Mouse (Mus musculus) MEL (cell line): Measurements from ENCODE around the gene Olfr381. TPM values are rescaled to one million over a fixed set of nuclear protein-coding genes. Genes with fewer than 3 reads are reported as not detected.
"Not testable (repeated sequence)": the region's sequence is repeated elsewhere in the genome, so short reads cannot be mapped to it uniquely, and the experiment has no call there.

Experiments
- DNase-seq: peaks from one replicate; pipeline ENCODE4 v3.0.0; 2011; ENCODE audit warnings: low read depth, low spot score
- H3K27ac ChIP-seq: 2 replicates; pipeline ENCODE4 v1.5.1; 2012; ENCODE audit warnings: low read depth, mild to moderate bottlenecking, control low read depth, low read length, moderate library complexity; ENCODE audit not compliant: control insufficient read depth
- H3K27me3 ChIP-seq, 2 experiments: fragments of 150-350 bp in 1 of 2; sonication (generic) in 1 of 2; 2 replicates each; pipeline ENCODE4 v1.6.1; 2012; ENCODE audit warnings: low read length in 2 of 2, mild to moderate bottlenecking in 2 of 2, improper control_type of control experiment in 1 of 2, moderate library complexity in 1 of 2; ENCODE audit not compliant: insufficient read depth in 2 of 2, control insufficient read depth in 1 of 2
- H3K36me3 ChIP-seq, 2 experiments: 2 replicates each; pipeline ENCODE4 v1.6.1; 2012 to 2014; ENCODE audit warnings: low read length in 2 of 2, improper control_type of control experiment in 1 of 2, inconsistent platforms in 1 of 2, mild to moderate bottlenecking in 1 of 2; ENCODE audit not compliant: insufficient read depth in 2 of 2, control insufficient read depth in 1 of 2
- H3K4me1 ChIP-seq, 2 experiments: fragments of 150-350 bp in 1 of 2; sonication (generic) in 1 of 2; 2 replicates each; pipeline ENCODE4 v1.6.1; 2012; ENCODE audit warnings: low read length in 2 of 2, improper control_type of control experiment in 1 of 2, mild to moderate bottlenecking in 1 of 2; ENCODE audit not compliant: insufficient read depth in 2 of 2, control insufficient read depth in 1 of 2
- H3K4me3 ChIP-seq, 2 experiments: fragments of 150-350 bp in 1 of 2; sonication (generic) in 1 of 2; 2 replicates each; pipeline ENCODE4 v1.5.1; 2012; ENCODE audit warnings: low read depth in 2 of 2, low read length in 2 of 2, mild to moderate bottlenecking in 2 of 2, moderate library complexity in 2 of 2, control low read depth in 1 of 2, improper control_type of control experiment in 1 of 2; ENCODE audit not compliant: control insufficient read depth in 1 of 2, insufficient read depth in 1 of 2
- H3K79me2 ChIP-seq: 2 replicates; pipeline ENCODE4 v1.6.1; 2012; ENCODE audit warnings: mild to moderate bottlenecking, low read length, moderate library complexity; ENCODE audit not compliant: control insufficient read depth, poor library complexity, insufficient read depth
- H3K9ac ChIP-seq: 2 replicates; pipeline ENCODE4 v1.6.1; 2012; ENCODE audit warnings: low read depth, mild to moderate bottlenecking, control low read depth, low read length, moderate library complexity; ENCODE audit not compliant: control insufficient read depth, poor library complexity, severe bottlenecking
- H3K9me3 ChIP-seq: fragments of 150-350 bp; sonication (generic); replicated peaks from 2 replicates; pipeline ENCODE4 v1.6.1; 2012; ENCODE audit warnings: mild to moderate bottlenecking, low read length, improper control_type of control experiment, moderate library complexity; ENCODE audit not compliant: insufficient read depth
- BHLHE40 ChIP-seq: IDR thresholded peaks from 2 replicates; pipeline ENCODE4 v1.6.1; 2012; ENCODE audit warnings: low read depth, mild to moderate bottlenecking, inconsistent platforms, low read length, improper control_type of control experiment, borderline replicate concordance
- CTCF ChIP-seq, 3 experiments: IDR thresholded peaks in 2 of 3; conservative IDR thresholded peaks in 1 of 3; 2 replicates each; pipeline ENCODE4 v1.5.1; 2011 to 2012; ENCODE audit warnings: low read length in 3 of 3, low read depth in 2 of 3, mild to moderate bottlenecking in 2 of 3, improper control_type of control experiment in 1 of 3, inconsistent platforms in 1 of 3, mixed read lengths in 1 of 3, moderate library complexity in 1 of 3; ENCODE audit not compliant: control insufficient read depth in 1 of 3, insufficient read depth in 1 of 3, poor library complexity in 1 of 3, severe bottlenecking in 1 of 3
- ELF1 ChIP-seq: IDR thresholded peaks from 2 replicates; pipeline ENCODE4 v1.6.1; 2014; ENCODE audit warnings: low read depth, mild to moderate bottlenecking, inconsistent platforms, low read length, improper control_type of control experiment, moderate library complexity
- HCFC1 ChIP-seq: IDR thresholded peaks from 2 replicates; pipeline ENCODE4 v1.6.1; 2012; ENCODE audit warnings: low read depth, mild to moderate bottlenecking, inconsistent platforms, low read length, improper control_type of control experiment, moderate library complexity
- JUND ChIP-seq: IDR thresholded peaks from 2 replicates; pipeline ENCODE4 v1.6.1; 2011; ENCODE audit warnings: low read depth, mild to moderate bottlenecking, improper control_type of control experiment, low read length
- MAFK ChIP-seq: IDR thresholded peaks from 2 replicates; pipeline ENCODE4 v1.6.1; 2011; ENCODE audit warnings: low read depth, mild to moderate bottlenecking, low read length, improper control_type of control experiment, borderline replicate concordance
- MXI1 ChIP-seq: IDR thresholded peaks from 2 replicates; pipeline ENCODE4 v1.6.1; 2011; ENCODE audit warnings: mild to moderate bottlenecking, low read depth, low read length, improper control_type of control experiment
- MYC ChIP-seq: IDR thresholded peaks from 2 replicates; pipeline ENCODE4 v1.6.1; 2011; ENCODE audit warnings: low read depth, mild to moderate bottlenecking, low read length, improper control_type of control experiment, moderate library complexity
- POLR2AphosphoS5 ChIP-seq: IDR thresholded peaks from 2 replicates; pipeline ENCODE4 v1.6.1; 2012; ENCODE audit warnings: low read depth, borderline replicate concordance, mild to moderate bottlenecking, inconsistent platforms, low read length, moderate library complexity, mixed read lengths
- RAD21 ChIP-seq: IDR thresholded peaks from 2 replicates; pipeline ENCODE4 v1.6.1; 2011; ENCODE audit warnings: mild to moderate bottlenecking, low read depth, low read length, improper control_type of control experiment
- SMC3 ChIP-seq: IDR thresholded peaks from 2 replicates; pipeline ENCODE4 v1.6.1; 2011; ENCODE audit warnings: low read depth, low read length, improper control_type of control experiment
- TBP ChIP-seq: IDR thresholded peaks from 2 replicates; pipeline ENCODE4 v1.8.0; 2011; ENCODE audit warnings: low read depth, low read length, improper control_type of control experiment
- UBTF ChIP-seq: IDR thresholded peaks from 2 replicates; pipeline ENCODE4 v1.6.1; 2012; ENCODE audit warnings: low read depth, mild to moderate bottlenecking, inconsistent platforms, low read length, improper control_type of control experiment, moderate library complexity, borderline replicate concordance; ENCODE audit not compliant: insufficient read depth
- USF1 ChIP-seq: IDR thresholded peaks from 2 replicates; pipeline ENCODE4 v1.6.1; 2014; ENCODE audit warnings: low read depth, mild to moderate bottlenecking, inconsistent platforms, low read length, improper control_type of control experiment, moderate library complexity
- USF2 ChIP-seq, 2 experiments: IDR thresholded peaks; 2 replicates each; pipeline ENCODE4 v1.6.1; 2011 to 2012; ENCODE audit warnings: improper control_type of control experiment in 2 of 2, low read length in 2 of 2, borderline replicate concordance in 1 of 2, inconsistent platforms in 1 of 2, low read depth in 1 of 2, mild to moderate bottlenecking in 1 of 2; ENCODE audit not compliant: insufficient read depth in 1 of 2
- ZC3H11A ChIP-seq: IDR thresholded peaks from 2 replicates; pipeline ENCODE4 v1.6.1; 2012; ENCODE audit warnings: low read depth, mild to moderate bottlenecking, inconsistent platforms, low read length, improper control_type of control experiment
- ZKSCAN1 ChIP-seq: IDR thresholded peaks from 2 replicates; pipeline ENCODE4 v1.6.1; 2012; ENCODE audit warnings: low read depth, mild to moderate bottlenecking, inconsistent platforms, low read length, improper control_type of control experiment, moderate library complexity
- ZNF384 ChIP-seq: IDR thresholded peaks from 2 replicates; pipeline ENCODE4 v1.6.1; 2012; ENCODE audit warnings: low read depth, mild to moderate bottlenecking, inconsistent platforms, low read length, improper control_type of control experiment
- polyA plus RNA-seq, 2 experiments: library from polyadenylated mRNA; stranded (reverse) in 1 of 2; unstranded in 1 of 2; fragments of >175 nt in 1 of 2; fragments of >200 nt in 1 of 2; gene quantifications; 2 replicates each; pipeline versions ENCODE4 v1.2.1 to v1.2.4; 2012; ENCODE audit warnings: low replicate concordance in 2 of 2, low read depth in 1 of 2; ENCODE audit not compliant: insufficient read length in 2 of 2, insufficient read depth in 1 of 2, missing spikeins in 1 of 2
- total RNA-seq: library from RNA; depleted of rRNA; stranded (reverse); fragments of 300-350 nt; gene quantifications from 2 replicates; pipeline ENCODE4 v1.2.3, GENCODE M21; 2012; rRNA removed

Olfr381 gene
- not detected in 2 replicates for total RNA-seq
- polyA plus RNA-seq = not detected

GRCm38 (mm10) chr11:73491503-73491902 lies at the start of gene Olfr381:
Olfr381 (minus strand) TSS chr11:73491603.
- H3K4me1 ChIP-seq = no peaks in the 10 kb centered on the region
- TF ChIP-seq JUND = no peak
- TF ChIP-seq UBTF = no peak
- no peak for TF ChIP-seq ELF1
- TF ChIP-seq MAFK = no peak
- TF ChIP-seq RAD21 = no peak
- TF ChIP-seq BHLHE40 = no peak
- no peak for TF ChIP-seq USF1
- TF ChIP-seq ZNF384 = no peak
- TF ChIP-seq MXI1 = no peak
- TF ChIP-seq USF2 (IDR thresholded peaks at IDR 0.05; ENCODE audit: borderline replicate concordance in 1 of 2, insufficient read depth in 1 of 2, low read depth in 1 of 2, low read length in 2 of 2) = no peak
- TF ChIP-seq ZC3H11A = no peak
- no peak for TF ChIP-seq POLR2AphosphoS5
- TF ChIP-seq HCFC1 = no peak
- no peak for TF ChIP-seq MYC
- no peak for TF ChIP-seq ZKSCAN1
- no peak for TF ChIP-seq TBP
- no peaks in the 10 kb centered on the region for H3K79me2 ChIP-seq

GRCm38 (mm10) chr11:73528971-73529370 lies 37.6 kb upstream of the Olfr381 start:
- H3K27me3 ChIP-seq, DNase-seq, H3K9me3 ChIP-seq, H3K4me1 ChIP-seq, H3K27ac ChIP-seq, H3K9ac ChIP-seq, H3K79me2 ChIP-seq, H3K4me3 ChIP-seq, H3K36me3 ChIP-seq: not testable (repeated sequence)
- TF ChIP-seq SMC3 (0 out of 2 replicates have a peak, but pooled peaks have one; percentile 9), CTCF (IDR thresholded peaks at IDR 0.05 in 2 of 3, conservative IDR thresholded peaks at IDR 0.05 in 1 of 3; ENCODE audit: control insufficient read depth in 1 of 3, insufficient read depth in 1 of 3, low read depth in 2 of 3, low read length in 3 of 3, poor library complexity in 1 of 3, severe bottlenecking in 1 of 3) (0 out of 6 replicates have a peak, but pooled peaks of 1 of the 3 experiments have one; percentile 0)

More at GRCm38 (mm10) chr11:73491503-73491902, at the start of gene Olfr381:
- no peak for DNase-seq
- H3K27me3 ChIP-seq = no peaks in the 10 kb centered on the region
- H3K36me3 ChIP-seq = no peaks in the 10 kb centered on the region
- H3K4me3 ChIP-seq = no peak within 1 kb of the TSS
- H3K9me3 ChIP-seq = no peaks in the 10 kb centered on the region
- H3K27ac ChIP-seq = no peak within 1 kb of the TSS
- H3K9ac ChIP-seq = no peak within 1 kb of the TSS
